Mouse (Mus musculus): ENCODE data around the gene Rimklb. TPM values are rescaled to one million over a fixed set of nuclear protein-coding genes. Genes with fewer than 3 reads are reported as not detected.

Gene Rimklb
- polyA plus RNA-seq, 1 experiment from 2014 or later = 12.3 TPM

DNA sequence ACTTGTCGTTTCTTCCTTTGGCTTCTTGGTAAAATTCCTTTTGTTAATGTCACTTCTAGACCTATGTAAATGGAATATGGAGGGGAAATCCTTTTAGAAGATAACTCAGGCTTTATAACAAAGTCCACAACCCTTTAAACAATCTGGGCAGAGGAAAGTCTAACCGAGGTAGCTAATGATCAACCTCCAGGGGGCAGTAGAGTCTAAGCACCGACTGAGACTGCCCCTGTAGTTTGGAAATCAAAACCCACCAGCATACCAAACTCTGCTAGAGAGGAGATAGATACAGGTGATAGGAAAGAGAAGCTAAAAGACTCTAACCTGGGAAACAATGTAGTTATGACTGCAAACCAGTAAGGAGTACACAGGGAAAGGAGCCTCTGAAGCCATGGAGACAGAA, 96.3 kb downstream of the Rimklb start:
- Histone ChIP-seq H3K36me3 (no peaks in the 10 kb centered on the region), H3K9me3 (no peaks in the 10 kb centered on the region), H3K4me1 (no peaks in the 10 kb centered on the region), H3K4me3 (no peak overlapping the region), H3K4me2 (no peak overlapping the region), H3K27me3 (no peaks in the 10 kb centered on the region), H3K9ac (no peak overlapping the region), H3K27ac (no peak overlapping the region)
- ATAC-seq (ENCODE audit: borderline replicate concordance, extremely low read depth, low FRiP score, low TSS enrichment) = no peak
- 8% methylated on average over 3 of the region's 3 CpGs for WGBS

DNA sequence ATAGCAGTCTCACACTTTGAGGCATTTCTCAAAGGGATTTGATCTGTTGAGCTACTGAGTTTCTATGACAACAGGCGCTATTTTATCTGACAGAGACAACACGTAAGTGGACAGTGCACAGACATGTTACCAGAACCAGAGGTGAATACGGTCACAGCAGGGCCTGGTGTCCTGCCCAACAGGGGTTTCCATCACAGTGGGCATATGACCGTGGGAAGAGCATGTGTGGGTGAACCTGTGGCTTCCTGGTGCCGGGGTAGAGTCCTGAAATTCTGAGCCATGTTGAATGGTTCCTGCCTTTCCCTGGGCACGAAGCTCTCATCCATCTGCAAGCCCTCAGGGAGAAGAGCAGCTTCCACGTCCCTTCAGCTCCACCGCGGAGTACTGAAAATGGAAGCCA, 98.3 kb downstream of the Rimklb start:
- no peaks in the 10 kb centered on the region for H3K27me3 ChIP-seq
- no peak overlapping the region for H3K4me2 ChIP-seq
- H3K9ac ChIP-seq = no peak overlapping the region
- no peaks in the 10 kb centered on the region for H3K9me3 ChIP-seq
- H3K36me3 ChIP-seq = no peaks in the 10 kb centered on the region
- ATAC-seq (ENCODE audit: borderline replicate concordance, extremely low read depth, low FRiP score, low TSS enrichment) = no peak
- no peak overlapping the region for H3K4me3 ChIP-seq
- no peaks in the 10 kb centered on the region for H3K4me1 ChIP-seq
- WGBS = 75% methylated on average over 9 of the region's 9 CpGs
- H3K27ac ChIP-seq = no peak overlapping the region

Other genes with a start within 250 kb of the Rimklb start
- not detected in 2 replicates for gene Klrg1, start 215.9 kb downstream of the Rimklb start, polyA plus RNA-seq (2015; fragmentation: Nextera tagmentation; extraction: Ambion mirVana)
- 118 and 121 TPM in 2 replicates for gene M6pr, start 190.0 kb downstream of the Rimklb start, polyA plus RNA-seq (2015; fragmentation: Nextera tagmentation; extraction: Ambion mirVana)
- gene Phc1, start 158.2 kb downstream of the Rimklb start, polyA plus RNA-seq (2015; fragmentation: Nextera tagmentation; extraction: Ambion mirVana) = 15.5 and 16.3 TPM in 2 replicates
- gene Mfap5, start 7.1 kb upstream of the Rimklb start, polyA plus RNA-seq (2015; fragmentation: Nextera tagmentation; extraction: Ambion mirVana) = 17.5 and 19.2 TPM in 2 replicates
- not detected in 2 replicates for gene Aicda, start 55.0 kb upstream of the Rimklb start, polyA plus RNA-seq (2015; fragmentation: Nextera tagmentation; extraction: Ambion mirVana)
- 6.3 and 6.5 TPM in 2 replicates for gene Apobec1, start 103.7 kb upstream of the Rimklb start, polyA plus RNA-seq (2015; fragmentation: Nextera tagmentation; extraction: Ambion mirVana)
- gene Gdf3, start 111.3 kb upstream of the Rimklb start, polyA plus RNA-seq (2015; fragmentation: Nextera tagmentation; extraction: Ambion mirVana) = not detected in 2 replicates
- not detected in 2 replicates for gene Dppa3, start 127.6 kb upstream of the Rimklb start, polyA plus RNA-seq (2015; fragmentation: Nextera tagmentation; extraction: Ambion mirVana)
- 0.33 and 0.40 TPM in 2 replicates for gene Nanog, start 208.7 kb upstream of the Rimklb start, polyA plus RNA-seq (2015; fragmentation: Nextera tagmentation; extraction: Ambion mirVana)

Data from lung, embryonic 15.5 days (tissue).